20 mouse cellular contexts compared by ENCODE assay signal in genomic region chr2:52977921-52978675, GRCm38 (mm10).
"Had no signal": no experiment of that assay in that cellular context is flagged by ENCODE, and none has a peak within 500 bp of the region (broad histone marks: within the 10 kb centered on the region; RNA-seq: fewer than 3 reads in every experiment).

No protein-coding gene starts in this region.

- ATAC-seq: liver, postnatal 0 days; lung, postnatal 0 days; midbrain, embryonic 16.5 days had no signal

- H3K27ac ChIP-seq: intestine, embryonic 15.5 days; limb, embryonic 15.5 days; liver, embryonic 14.5 days; macrophage; midbrain, embryonic 12.5 days; neural tube, embryonic 13.5 days had no signal

- H3K4me2 ChIP-seq: intestine, embryonic 15.5 days; limb, embryonic 15.5 days; liver, embryonic 11.5 days; lung, embryonic 14.5 days; midbrain, embryonic 12.5 days; neural tube, embryonic 13.5 days had no signal

- H3K27me3 ChIP-seq: intestine, embryonic 15.5 days; limb, embryonic 15.5 days; midbrain, embryonic 12.5 days; neural tube, embryonic 13.5 days had no signal

- H3K36me3 ChIP-seq: intestine, embryonic 15.5 days; limb, embryonic 15.5 days; midbrain, embryonic 12.5 days; neural tube, embryonic 13.5 days had no signal

- H3K9ac ChIP-seq: intestine, embryonic 15.5 days; limb, embryonic 15.5 days; liver, embryonic 14.5 days; liver, postnatal 0 days; lung, embryonic 14.5 days; midbrain, embryonic 12.5 days; neural tube, embryonic 13.5 days had no signal

- DNase-seq: kidney, adult 11 months; kidney, adult 8-10 months; kidney, postnatal 25 days; liver, postnatal 0 days; lung, embryonic 14.5 days; retina, postnatal 1 day; right cerebral cortex, postnatal 25 days; spleen, adult 18-20 months; thymus, adult 18-20 months; thymus, postnatal 36 days had no signal

- H3K4me3 ChIP-seq: intestine, embryonic 15.5 days; limb, embryonic 15.5 days; midbrain, embryonic 12.5 days; myocyte; neural tube, embryonic 13.5 days had no signal

- H3K9me3 ChIP-seq: intestine, embryonic 15.5 days; limb, embryonic 15.5 days; midbrain, embryonic 12.5 days; neural tube, embryonic 13.5 days had no signal
